Mouse (Mus musculus) kidney, postnatal 36 days (tissue): ENCODE measurements around the gene Rasip1.

Source experiments
- DNase-seq, 2 experiments: peaks; one replicate each; pipeline ENCODE4 v3.0.0; 2021 to 2022; ENCODE audit warnings: mixed read lengths in 2 of 2

The Rasip1 gene

DNA sequence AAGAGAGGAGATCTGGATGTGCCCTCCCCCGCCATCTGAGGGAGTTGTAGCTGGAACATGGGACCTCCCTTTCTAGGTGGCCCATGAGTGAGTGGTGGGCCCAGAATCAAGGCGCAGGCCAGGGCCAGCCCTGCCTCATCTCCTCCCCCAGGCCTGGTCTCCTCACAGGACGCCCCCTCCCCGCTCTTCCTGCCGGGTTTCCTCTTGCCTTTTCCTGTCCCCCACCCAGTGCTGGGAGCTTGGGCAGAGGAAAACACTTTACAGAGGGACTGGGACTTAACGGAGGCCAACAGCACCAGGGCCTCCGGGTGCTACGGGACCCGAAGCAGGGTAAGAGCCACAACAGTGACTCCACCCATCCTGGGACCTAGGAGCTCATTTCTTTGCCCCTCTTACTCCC, at the start of gene Rasip1:
TSS of gene Rasip1 (plus strand) at position 228 of the 400 bp plus-strand sequence.
- peak; percentile 73 to 79 for DNase-seq

DNA sequence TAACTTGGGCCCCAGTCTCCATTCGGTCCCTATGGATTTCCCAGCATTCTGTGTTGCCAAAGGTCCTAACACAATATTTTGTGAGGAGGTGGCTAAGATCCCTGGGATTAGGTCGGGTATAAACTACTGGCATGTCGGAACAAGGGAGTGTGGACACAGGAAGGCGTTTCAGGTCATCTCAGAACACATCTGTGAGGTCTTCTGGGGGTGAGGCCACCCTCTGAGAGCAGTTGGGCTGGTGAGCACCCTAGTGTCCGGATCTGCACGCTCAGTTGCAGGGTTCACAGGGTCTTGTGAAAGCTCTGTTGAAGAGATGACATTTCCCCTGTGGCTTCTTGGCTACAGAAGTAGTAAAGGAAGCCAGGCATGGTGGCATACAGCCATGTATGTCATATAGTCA, 41.4 kb upstream of the Rasip1 start:
- DNase-seq, result no peak

DNA sequence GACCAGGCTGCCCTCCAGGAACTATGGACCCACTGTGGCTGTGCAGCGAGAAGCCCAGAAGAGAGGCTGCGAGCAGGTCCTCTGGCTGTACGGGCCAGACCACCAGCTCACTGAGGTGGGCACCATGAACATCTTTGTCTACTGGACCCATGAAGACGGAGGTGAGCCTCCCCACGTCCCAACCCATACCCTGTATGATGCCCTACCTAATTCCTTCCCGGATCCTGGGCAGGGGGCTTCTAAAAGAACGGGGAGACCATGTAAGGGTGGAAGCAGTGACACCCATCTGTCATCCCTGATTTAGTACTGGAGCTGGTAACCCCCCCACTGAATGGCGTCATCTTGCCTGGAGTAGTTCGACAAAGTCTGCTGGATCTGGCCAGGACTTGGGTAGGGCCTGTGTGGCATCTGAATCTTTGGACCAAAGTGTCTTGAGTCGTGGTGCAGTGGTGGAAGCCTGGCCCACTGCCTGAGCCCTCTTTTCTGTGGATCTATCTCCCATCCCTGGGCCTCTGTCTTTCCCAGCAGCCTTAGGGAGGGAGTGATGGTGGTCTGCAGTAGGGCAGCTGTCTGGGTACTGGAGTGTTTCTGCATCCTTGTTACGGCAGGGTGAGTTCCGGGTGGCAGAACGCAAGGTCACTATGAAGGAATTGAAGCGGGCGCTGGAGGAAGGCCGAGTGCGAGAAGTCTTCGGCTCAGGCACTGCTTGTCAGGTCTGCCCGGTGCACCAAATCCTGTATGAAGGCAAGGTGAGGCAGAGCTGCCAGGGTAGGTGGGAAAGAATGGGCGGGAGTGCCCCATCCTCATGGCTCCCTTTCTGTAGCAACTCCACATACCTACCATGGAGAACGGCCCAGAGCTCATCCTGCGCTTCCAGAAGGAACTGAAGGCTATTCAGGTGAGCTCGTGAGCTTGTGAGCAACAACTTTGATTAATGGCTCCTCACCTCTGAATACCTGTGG, 39.4 kb upstream of the Rasip1 start:
- DNase-seq, result no peak

DNA sequence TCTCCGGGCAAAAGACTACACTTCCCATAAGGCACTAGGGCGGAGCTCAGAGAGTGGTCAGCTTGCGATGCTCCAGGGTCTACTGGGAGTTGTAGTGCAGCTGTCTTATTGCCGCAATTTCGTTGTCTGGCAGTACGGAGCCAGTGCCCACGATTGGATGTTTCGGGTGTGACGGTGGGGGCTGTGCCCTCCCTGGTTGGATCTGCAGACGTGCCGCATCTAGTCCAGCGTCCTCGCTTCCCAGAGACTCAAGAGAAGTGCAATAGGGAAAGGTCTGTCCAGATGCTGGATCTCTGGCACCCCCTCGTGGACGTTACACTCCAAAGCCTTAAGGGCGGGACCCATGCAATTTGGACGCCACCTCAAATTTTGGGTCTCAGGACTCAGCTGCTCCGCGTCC, 38.1 kb upstream of the Rasip1 start:
- peak; percentile 97 for DNase-seq

DNA sequence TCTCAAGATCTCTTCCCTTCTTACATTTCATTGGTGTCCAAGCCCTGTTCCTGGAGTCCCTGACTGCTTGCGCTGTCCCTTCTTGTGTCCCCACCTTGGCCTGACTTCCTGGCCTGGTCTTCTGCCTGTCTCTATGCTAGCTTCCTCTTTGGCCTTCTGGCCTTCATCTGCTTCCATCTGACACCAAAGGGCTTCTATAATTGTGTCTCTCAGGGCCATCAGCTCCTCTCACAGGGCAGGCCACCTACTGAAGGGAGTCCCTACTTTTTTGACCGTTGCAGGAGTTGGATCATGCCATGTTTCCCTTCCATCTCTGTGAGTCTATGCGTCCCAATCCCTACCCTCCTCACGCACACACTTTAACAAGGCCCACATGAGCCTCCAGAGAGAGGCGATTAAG, 37.4 kb upstream of the Rasip1 start:
- DNase-seq, result no peak

DNA sequence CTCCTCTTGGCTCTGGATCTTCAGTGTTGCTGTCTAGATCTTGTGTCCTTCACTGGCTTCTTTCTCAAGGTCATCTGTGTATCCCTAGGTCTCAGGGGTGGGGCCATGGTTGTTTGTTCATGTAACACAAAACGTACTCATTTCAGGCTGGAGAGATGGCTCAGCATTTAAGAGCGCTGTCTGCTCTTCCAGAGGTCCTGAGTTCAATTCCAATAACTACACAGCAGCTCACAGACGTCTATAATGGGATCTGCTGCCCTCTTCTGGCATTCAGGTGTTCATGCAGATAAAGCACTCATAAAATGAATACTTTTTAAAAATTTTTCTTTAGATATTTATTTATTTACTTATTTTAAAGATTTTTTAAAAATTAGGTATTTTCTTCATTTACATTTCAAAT, 36.4 kb upstream of the Rasip1 start:
- DNase-seq, result no peak

DNA sequence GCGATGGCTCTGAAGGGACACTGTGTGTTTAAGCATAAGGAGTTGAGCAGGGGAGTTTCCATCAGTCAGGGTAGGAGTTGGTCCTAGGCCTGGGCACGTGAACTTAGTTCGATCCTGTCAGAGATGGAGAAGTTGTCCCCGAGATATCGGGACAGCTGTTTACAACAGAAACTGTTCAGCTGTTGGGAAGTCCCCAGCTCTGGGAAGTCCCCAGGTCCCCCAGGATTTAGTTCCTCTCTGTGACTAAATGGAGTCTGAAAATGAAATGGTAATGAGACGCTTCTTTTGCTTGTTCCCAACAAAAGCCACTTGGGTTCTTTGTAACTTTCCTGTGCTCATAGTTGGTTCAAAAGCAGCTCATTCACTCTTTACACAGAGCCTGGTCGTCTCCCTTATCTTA, 35.4 kb upstream of the Rasip1 start:
- DNase-seq, result no peak

GRCm38 (mm10) chr7:45593118-45593815, 34.0 kb upstream of the Rasip1 start:
- DNase-seq, result peak; percentile 73 to 86

DNA sequence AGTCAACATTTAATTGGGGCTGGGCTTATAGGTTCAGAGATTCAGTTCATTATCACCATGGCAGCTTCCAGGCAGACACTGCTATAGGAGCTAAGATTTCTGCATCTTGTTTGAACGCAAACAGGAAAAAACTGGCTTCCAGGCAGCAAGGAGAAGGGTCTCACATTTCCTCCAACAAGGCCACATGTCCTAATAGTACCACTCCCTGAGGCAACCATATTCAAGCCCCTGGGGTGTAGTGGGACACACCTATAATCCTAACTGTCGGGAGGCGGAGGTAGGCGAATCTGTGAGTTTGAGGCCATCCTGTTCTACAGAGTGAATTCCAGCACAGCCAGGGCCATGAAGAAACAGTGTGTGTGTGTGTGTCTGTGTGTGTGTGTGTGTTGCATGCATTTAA, 32.1 kb upstream of the Rasip1 start:
- no peak for DNase-seq

GRCm38 (mm10) chr7:45596107-45596506, 31.2 kb upstream of the Rasip1 start:
- no peak for DNase-seq

GRCm38 (mm10) chr7:45597013-45597412, 30.3 kb upstream of the Rasip1 start:
- DNase-seq, result no peak

- peak; percentile 66 to 71 for DNase-seq
Observed at GRCm38 (mm10) chr7:45597527-45597926, 29.8 kb upstream of the Rasip1 start.

- DNase-seq, result no peak
Observed at GRCm38 (mm10) chr7:45598960-45599879, 28.1 kb upstream of the Rasip1 start.

DNA sequence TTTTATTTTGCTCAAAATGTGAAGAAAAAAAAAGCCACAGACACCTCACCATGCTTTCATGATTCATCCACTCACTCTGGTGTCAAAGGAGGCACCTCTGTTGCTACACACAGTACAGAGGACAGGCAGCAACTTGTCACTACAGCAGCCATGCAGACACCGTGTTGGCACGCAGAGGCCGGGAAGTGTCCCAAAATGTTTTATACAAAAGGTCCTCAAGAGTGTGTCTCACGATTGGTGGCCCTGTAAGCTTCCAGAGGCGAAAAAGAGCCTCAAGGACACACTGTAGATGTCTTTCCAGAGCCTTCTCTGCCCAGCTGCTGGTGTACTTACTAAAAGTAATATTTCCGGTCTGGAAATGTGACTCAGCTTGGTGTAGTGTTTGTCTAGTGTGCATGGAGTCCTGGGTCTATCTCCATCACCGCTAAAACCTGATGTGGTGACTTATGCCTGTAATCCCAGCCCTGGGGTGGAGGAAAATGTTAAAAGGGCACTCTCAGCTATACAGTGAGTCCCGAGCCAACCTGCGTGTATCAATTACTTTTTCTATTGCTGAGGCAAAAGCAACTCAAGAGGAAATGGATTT, 21.5 kb upstream of the Rasip1 start:
- DNase-seq, result no peak

DNA sequence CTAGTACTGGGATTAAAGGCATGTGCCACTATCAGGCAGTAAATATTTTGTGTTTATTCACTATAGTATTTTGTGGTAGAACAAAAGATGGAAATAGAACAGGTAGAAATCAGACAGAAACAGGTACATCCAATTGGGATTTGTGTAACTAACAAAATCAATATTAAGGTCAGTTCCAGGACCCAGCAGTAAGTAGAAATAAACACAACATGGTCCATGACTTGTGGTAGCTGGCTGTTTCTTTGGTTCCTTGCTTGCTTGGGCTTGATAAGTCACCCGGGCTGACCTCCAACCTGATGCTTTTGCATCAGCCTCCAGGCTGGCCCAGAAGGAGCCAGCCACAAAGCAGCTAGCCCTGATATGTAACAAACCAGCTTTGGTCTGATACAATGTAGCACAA, 17.8 kb upstream of the Rasip1 start:
- no peak for DNase-seq

DNA sequence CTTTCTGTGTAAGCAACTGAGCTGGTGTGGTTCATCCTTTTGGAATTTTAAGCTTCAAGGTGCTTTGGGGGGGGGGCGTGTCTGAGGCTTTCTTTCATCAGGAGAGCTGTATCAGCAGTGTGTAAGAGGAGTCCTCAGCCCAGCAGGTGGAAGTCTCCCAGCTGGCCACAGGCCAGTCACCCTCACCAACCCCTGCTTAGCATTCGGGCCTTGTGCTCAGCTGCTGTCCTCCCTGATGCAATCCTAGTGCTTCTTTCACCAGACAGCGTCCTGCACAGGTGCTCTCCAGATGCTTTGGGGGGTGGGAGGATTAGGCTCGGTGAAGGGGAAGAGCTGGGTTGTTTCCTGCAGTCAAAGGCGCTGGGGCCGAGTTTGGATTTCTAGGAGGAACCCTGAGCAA, 11.0 kb upstream of the Rasip1 start:
- peak in 1 of 2 experiments; percentile 66 for DNase-seq

GRCm38 (mm10) chr7:45617042-45617695, 10.1 kb upstream of the Rasip1 start, which contains the start of gene Fut1:
Gene Fut1 (plus strand): TSS chr7:45617289.
- DNase-seq, result peak in 1 of 2 experiments; percentile 61

DNA sequence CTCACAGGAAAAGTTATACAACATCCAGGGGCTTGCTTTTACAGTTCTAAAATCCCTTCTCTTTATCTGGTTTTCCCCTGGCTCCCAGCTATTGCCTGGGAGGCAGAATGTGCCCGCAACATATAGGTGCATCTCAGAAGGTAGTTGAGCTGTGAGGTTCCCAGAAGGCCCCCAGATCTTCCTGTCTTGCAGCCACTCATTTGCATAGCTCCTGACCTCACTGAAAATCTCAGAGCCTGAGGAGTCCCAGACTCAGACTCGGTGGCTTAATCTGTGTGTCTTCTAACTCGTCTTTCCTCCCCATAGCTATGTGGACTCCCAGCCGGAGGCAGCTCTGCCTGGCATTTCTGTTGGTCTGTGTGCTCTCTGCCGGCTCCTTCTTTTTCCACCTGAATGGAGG, 9.0 kb upstream of the Rasip1 start:
- no peak for DNase-seq

DNA sequence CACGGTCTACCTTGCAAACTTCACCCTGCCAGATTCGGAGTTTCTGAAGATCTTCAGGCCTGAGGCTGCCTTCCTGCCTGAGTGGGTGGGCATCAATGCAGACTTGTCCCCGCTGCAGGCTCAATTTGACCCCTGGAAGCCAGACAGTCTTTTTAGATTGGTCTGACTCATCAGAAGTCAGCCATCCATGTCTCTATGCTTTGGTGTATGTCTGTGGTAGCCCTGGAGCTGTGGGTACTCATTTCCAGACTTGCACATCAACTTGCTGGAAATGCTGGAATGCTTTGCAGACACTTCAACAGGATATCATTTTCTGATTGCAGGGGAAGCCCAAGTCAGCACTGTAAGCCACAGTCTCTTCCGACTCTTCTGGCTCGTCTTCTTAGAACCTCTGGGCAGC, 7.7 kb upstream of the Rasip1 start:
- no peak for DNase-seq

DNA sequence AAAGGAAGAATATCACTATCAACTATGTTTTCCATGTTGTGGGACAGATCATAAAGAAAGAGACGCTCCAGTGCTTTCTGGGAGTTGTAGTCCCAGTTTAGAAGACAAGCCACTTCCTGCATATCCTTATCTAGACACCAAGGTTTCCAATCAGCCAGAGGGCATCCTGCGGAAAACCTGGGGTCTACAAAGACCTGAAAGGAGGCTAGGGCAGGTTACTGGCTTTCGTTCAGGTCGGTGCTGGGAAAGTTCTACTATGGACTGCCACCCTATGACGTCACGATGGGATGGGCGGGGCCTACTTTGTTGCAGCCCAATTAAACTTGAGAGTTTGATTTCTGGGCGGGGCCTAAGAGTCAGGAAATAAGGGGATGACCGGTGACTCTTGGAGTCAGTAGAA, 5.8 kb upstream of the Rasip1 start, which contains the start of gene Izumo1:
TSS of gene Izumo1 (plus strand) at position 369 of the 400 bp plus-strand sequence.
- peak in 1 of 2 experiments; percentile 76 for DNase-seq

- no peak for DNase-seq
Observed at GRCm38 (mm10) chr7:45623507-45623906, 3.8 kb upstream of the Rasip1 start.

GRCm38 (mm10) chr7:45624718-45625117, 2.6 kb upstream of the Rasip1 start:
- DNase-seq, result no peak
